Mouse (Mus musculus) ES-Bruce4 (cell line): ENCODE measurements around the gene Gm10837. TPM values are rescaled to one million over a fixed set of nuclear protein-coding genes. Genes with fewer than 3 reads are reported as not detected.
A peak's percentile ranks its signal among the peaks of the same experiment; 100 is the strongest.

Experiments used
- H3K27ac ChIP-seq: 2 replicates; pipeline ENCODE4 v1.5.1; 2012; ENCODE audit warnings: low read length, inconsistent platforms; ENCODE audit not compliant: insufficient read depth
- H3K27me3 ChIP-seq: 2 replicates; pipeline ENCODE4 v1.6.1; 2012; ENCODE audit warnings: mild to moderate bottlenecking, low read length, inconsistent platforms; ENCODE audit not compliant: control insufficient read depth, poor library complexity, insufficient read depth, severe bottlenecking
- H3K36me3 ChIP-seq: 2 replicates; pipeline ENCODE4 v1.6.1; 2012; ENCODE audit warnings: inconsistent platforms, mild to moderate bottlenecking, low read length, moderate library complexity; ENCODE audit not compliant: control insufficient read depth, poor library complexity, insufficient read depth, severe bottlenecking
- H3K4me1 ChIP-seq: one replicate; pipeline ENCODE4 v1.8.1; 2011; ENCODE audit warnings: low read length; ENCODE audit not compliant: control insufficient read depth, insufficient read depth
- H3K4me3 ChIP-seq: 2 replicates; pipeline ENCODE4 v1.5.1; 2011; ENCODE audit warnings: low read depth, mild to moderate bottlenecking, low read length
- H3K9ac ChIP-seq: 2 replicates; pipeline ENCODE4 v1.6.1; 2012; ENCODE audit warnings: low read depth, mild to moderate bottlenecking, inconsistent platforms; ENCODE audit not compliant: poor library complexity, severe bottlenecking
- H3K9me3 ChIP-seq: replicated peaks from 2 replicates; pipeline ENCODE4 v1.6.1; 2012; ENCODE audit warnings: mild to moderate bottlenecking, low read length, inconsistent platforms; ENCODE audit not compliant: control insufficient read depth, poor library complexity, insufficient read depth, severe bottlenecking
- CTCF ChIP-seq: IDR thresholded peaks from one replicate; pipeline ENCODE4 v1.8.1; 2011; ENCODE audit warnings: low read depth, low read length
- EP300 ChIP-seq: IDR thresholded peaks from 2 replicates; pipeline ENCODE4 v1.6.1; 2011; ENCODE audit warnings: low read depth, low read length; ENCODE audit not compliant: insufficient read depth
- POLR2A ChIP-seq: IDR thresholded peaks from one replicate; pipeline ENCODE4 v1.8.1; 2011; ENCODE audit warnings: low read length; ENCODE audit not compliant: insufficient read depth
- polyA plus RNA-seq: library from polyadenylated mRNA; stranded (reverse); fragments of >200 nt; gene quantifications from 2 replicates; pipeline ENCODE4 v1.2.4, GENCODE M21; 2011; ENCODE audit warnings: low read depth; ENCODE audit not compliant: missing spikeins, insufficient read depth, insufficient read length

The Gm10837 gene
- polyA plus RNA-seq, 1 experiment: not detected

GRCm38 (mm10) chr14:122468971-122469755 is 21.2 kb upstream of the Gm10837 start:
- Histone ChIP-seq H3K27me3 (peaks cover 2% of the 10 kb centered on the region), H3K9ac (no peak overlapping the region; the same call in 1 of the 2 replicates), H3K4me3 (0 out of 2 replicates have a peak overlapping the region, but pooled peaks have one; percentile 24), H3K27ac (no peak overlapping the region), H3K9me3 (no peaks in the 10 kb centered on the region), H3K4me1 (no peaks in the 10 kb centered on the region), H3K36me3 (no peaks in the 10 kb centered on the region)
- TF ChIP-seq POLR2A (no peak), EP300 (no peak), CTCF (no peak)

- Histone ChIP-seq H3K4me3 (no peak overlapping the region), H3K27me3 (peaks cover 11% of the 10 kb centered on the region), H3K4me1 (no peaks in the 10 kb centered on the region), H3K27ac (no peak overlapping the region), H3K36me3 (no peaks in the 10 kb centered on the region), H3K9ac (no peak overlapping the region), H3K9me3 (no peaks in the 10 kb centered on the region)
- TF ChIP-seq POLR2A (no peak), CTCF (no peak)
Observed at GRCm38 (mm10) chr14:122471449-122472085, 18.8 kb upstream of the Gm10837 start.

GRCm38 (mm10) chr14:122472161-122472560 is 18.2 kb upstream of the Gm10837 start:
- Histone ChIP-seq H3K36me3 (no peaks in the 10 kb centered on the region), H3K4me3 (no peak overlapping the region), H3K27me3 (peaks cover 14% of the 10 kb centered on the region), H3K9me3 (no peaks in the 10 kb centered on the region), H3K4me1 (no peaks in the 10 kb centered on the region), H3K27ac (no peak overlapping the region), H3K9ac (no peak overlapping the region)
- TF ChIP-seq POLR2A: no peak
- TF ChIP-seq EP300: no peak
- no peak for TF ChIP-seq CTCF

- no peak overlapping the region for H3K9ac ChIP-seq
- H3K4me1 ChIP-seq: no peaks in the 10 kb centered on the region
Observed at GRCm38 (mm10) chr14:122472647-122473046, 17.7 kb upstream of the Gm10837 start.

GRCm38 (mm10) chr14:122473211-122473751 is 17.1 kb upstream of the Gm10837 start:
- Histone ChIP-seq H3K9ac (no peak overlapping the region), H3K4me1 (no peaks in the 10 kb centered on the region), H3K9me3 (no peaks in the 10 kb centered on the region), H3K27ac (no peak overlapping the region), H3K4me3 (peak overlapping the region; percentile 67), H3K36me3 (no peaks in the 10 kb centered on the region), H3K27me3 (peaks cover 22% of the 10 kb centered on the region)
- TF ChIP-seq EP300 (no peak), CTCF (no peak), POLR2A (no peak)

More at GRCm38 (mm10) chr14:122472647-122473046, 17.7 kb upstream of the Gm10837 start:
- H3K36me3 ChIP-seq: no peaks in the 10 kb centered on the region
- H3K27me3 ChIP-seq: peaks cover 19% of the 10 kb centered on the region
- no peak overlapping the region for H3K27ac ChIP-seq
- peak overlapping the region; percentile 27; the same call in 1 of the 2 replicates for H3K4me3 ChIP-seq
- TF ChIP-seq CTCF (no peak), POLR2A (no peak), EP300 (no peak)
- no peaks in the 10 kb centered on the region for H3K9me3 ChIP-seq
